Mouse (Mus musculus): ENCODE data around the gene Sdf4.

DNA sequence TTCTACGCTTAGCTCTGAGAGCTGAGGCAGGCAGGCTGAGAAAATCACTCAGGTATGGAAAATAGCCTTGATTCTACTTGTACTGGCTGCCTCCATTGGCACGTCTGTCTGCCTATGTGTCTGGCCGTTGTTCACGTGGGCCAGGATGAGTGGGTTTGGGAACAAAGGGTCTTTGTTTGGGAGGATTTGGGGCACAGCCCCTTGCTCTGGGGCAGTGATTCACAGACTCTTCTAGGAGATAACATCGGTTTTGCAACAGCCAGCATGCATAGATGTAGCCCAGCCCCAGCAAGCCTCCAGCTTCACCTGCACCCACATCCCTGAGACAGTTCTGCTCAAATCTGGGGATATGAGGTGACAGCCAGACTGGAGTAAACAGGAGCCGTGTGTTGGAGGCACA lies 20.0 kb upstream of the Sdf4 start:
- TF ChIP-seq POLR2A (IDR thresholded peaks at IDR 0.05; ENCODE audit: borderline replicate concordance, extremely low read depth, low read depth, low read length) (no peak), CTCF (IDR thresholded peaks at IDR 0.05; ENCODE audit: insufficient read depth, low read length) (no peak)

Measured in lung, adult 2 months (tissue).